Mouse (Mus musculus): ENCODE measurements around the gene Bbs12.

GRCm38 (mm10) chr3:37291929-37292328 lies 20.4 kb upstream of the Bbs12 start:
- TF ChIP-seq E2F4 (IDR thresholded peaks at IDR 0.05; ENCODE audit: insufficient read depth) (no peak), POLR2A (IDR thresholded peaks at IDR 0.05; ENCODE audit: insufficient read length, low read depth) (no peak)

Data from myocyte (in vitro differentiated cells).